Mouse (Mus musculus) stomach, embryonic 16.5 days (tissue): ENCODE measurements around the gene Nckap1. TPM values are rescaled to one million over a fixed set of nuclear protein-coding genes. Genes with fewer than 3 reads are reported as not detected.

Source experiments
- ATAC-seq: fragments of 200-750 bp; cut with Nextera tagmentation; 2 replicates; pipeline ENCODE4 v1.8.0; 2017; ENCODE audit warnings: moderate number of reproducible peaks, moderate TSS enrichment; ENCODE audit not compliant: insufficient read depth, low FRiP score
- H3K27ac ChIP-seq: fragments of 300-500 bp; sonication (generic); 2 replicates; pipeline ENCODE4 v1.5.1; 2014; ENCODE audit warnings: low read length
- H3K27me3 ChIP-seq: fragments of 300-500 bp; sonication (generic); 2 replicates; pipeline ENCODE4 v1.6.1; 2014; ENCODE audit warnings: low read length, control low read depth, mixed read lengths; ENCODE audit not compliant: control insufficient read depth, insufficient read depth
- H3K36me3 ChIP-seq: fragments of 300-500 bp; sonication (generic); 2 replicates; pipeline ENCODE4 v1.6.1; 2014; ENCODE audit warnings: low read length; ENCODE audit not compliant: control insufficient read depth, insufficient read depth
- H3K4me1 ChIP-seq: fragments of 300-500 bp; sonication (generic); 2 replicates; pipeline ENCODE4 v1.6.1; 2014; ENCODE audit warnings: low read length, control low read depth, mixed read lengths; ENCODE audit not compliant: control insufficient read depth, insufficient read depth
- H3K4me2 ChIP-seq: fragments of 300-500 bp; sonication (generic); 2 replicates; pipeline ENCODE4 v1.6.1; 2014; ENCODE audit warnings: low read depth, low read length, mixed read lengths
- H3K4me3 ChIP-seq: fragments of 300-500 bp; sonication (generic); replicated peaks from 2 replicates; pipeline ENCODE4 v1.5.1; 2014; ENCODE audit warnings: mild to moderate bottlenecking, low read length
- H3K9ac ChIP-seq: fragments of 300-500 bp; sonication (generic); 2 replicates; pipeline ENCODE4 v1.6.1; 2014; ENCODE audit warnings: low read length
- H3K9me3 ChIP-seq: fragments of 300-500 bp; sonication (generic); replicated peaks from 2 replicates; pipeline ENCODE4 v1.6.1; 2016; ENCODE audit warnings: low read length, control low read depth; ENCODE audit not compliant: control insufficient read depth
- WGBS: fragments of 180-500 bp; shearing (Covaris S2); extraction: QIAGEN DNeasy Blood & Tissue Kit; methylation state at CpG from one replicate; pipeline ENCODE4 v1.1.7; 2014; 5-methylcytosine and 5-hydroxymethylcytosine counted together
- microRNA counts: library from miRNA; unstranded; fragments of <30 nt; microRNA quantifications from one replicate; lab custom pipeline; 2016
- microRNA-seq: library from miRNA; unstranded; fragments of <30 nt; microRNA quantifications from one replicate; pipeline ENCODE4, GENCODE M21; 2016
- polyA plus RNA-seq: library from polyadenylated mRNA; unstranded; fragments of >200 nt; fragmentation: Nextera tagmentation; extraction: Ambion mirVana; gene quantifications from 2 replicates; pipeline ENCODE4 v1.2.1, GENCODE M21; 2015

The Nckap1 gene
- polyA plus RNA-seq, 1 experiment from 2014 or later = 43.8 TPM

DNA sequence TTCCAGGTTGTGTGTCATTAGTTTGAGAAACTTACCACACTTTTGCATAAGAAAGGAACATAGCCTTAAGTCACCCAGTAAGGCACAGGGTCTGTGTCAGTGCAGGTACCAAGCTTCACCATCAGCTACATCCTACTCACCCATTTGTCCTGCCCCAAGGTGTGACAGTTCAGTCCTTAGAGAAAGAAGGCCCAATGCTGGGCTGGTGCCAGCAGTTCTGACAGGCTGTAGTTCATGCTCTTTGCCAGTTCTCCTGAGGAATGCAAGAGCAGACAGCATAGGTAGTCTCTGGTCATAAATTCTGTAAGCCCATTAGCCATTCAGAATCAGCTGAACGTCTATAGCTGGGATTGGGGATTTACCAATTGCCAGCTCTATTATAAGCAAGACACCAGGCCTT, 105.3 kb downstream of the Nckap1 start:
- no peaks in the 10 kb centered on the region for H3K4me1 ChIP-seq
- no peak overlapping the region for H3K4me2 ChIP-seq
- H3K36me3 ChIP-seq = no peaks in the 10 kb centered on the region
- H3K27ac ChIP-seq = no peak overlapping the region
- H3K4me3 ChIP-seq = no peak overlapping the region
- no peaks in the 10 kb centered on the region for H3K9me3 ChIP-seq
- H3K27me3 ChIP-seq = no peaks in the 10 kb centered on the region
- H3K9ac ChIP-seq = no peak overlapping the region
- no peak for ATAC-seq
- WGBS = 66% methylated on average over 1 of the region's 1 CpGs

DNA sequence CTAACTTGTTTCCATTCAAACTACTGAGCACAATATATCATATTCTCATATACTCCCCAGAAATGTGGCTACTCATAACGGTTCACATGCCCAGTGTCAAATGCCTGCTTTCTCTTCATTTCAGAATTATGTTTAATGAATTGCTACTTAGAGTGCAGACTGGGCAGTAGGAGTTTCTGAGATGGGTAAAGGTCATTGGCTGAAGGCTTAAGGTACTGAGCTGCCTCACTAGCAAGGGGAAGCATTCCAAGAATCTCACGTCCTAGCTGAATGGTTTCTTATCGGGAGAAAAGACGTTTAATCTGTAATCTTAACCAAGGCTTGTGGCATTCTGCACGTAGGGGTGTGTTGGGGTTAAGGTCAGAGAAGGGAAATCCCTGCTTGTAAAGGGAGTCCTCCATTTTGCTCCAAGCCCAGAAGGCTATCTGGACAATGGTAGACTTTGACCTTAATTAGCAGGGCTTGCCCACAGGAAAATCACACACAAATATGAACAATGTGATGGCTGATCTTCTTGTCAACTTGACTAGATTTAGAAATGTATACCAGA, 106.9 kb downstream of the Nckap1 start:
- WGBS = 42% methylated on average over 5 of the region's 5 CpGs
- Histone ChIP-seq H3K9ac (no peak overlapping the region), H3K9me3 (no peaks in the 10 kb centered on the region), H3K27ac (no peak overlapping the region), H3K4me3 (no peak overlapping the region), H3K4me2 (no peak overlapping the region), H3K36me3 (no peaks in the 10 kb centered on the region), H3K4me1 (no peaks in the 10 kb centered on the region), H3K27me3 (no peaks in the 10 kb centered on the region)
- no peak for ATAC-seq

DNA sequence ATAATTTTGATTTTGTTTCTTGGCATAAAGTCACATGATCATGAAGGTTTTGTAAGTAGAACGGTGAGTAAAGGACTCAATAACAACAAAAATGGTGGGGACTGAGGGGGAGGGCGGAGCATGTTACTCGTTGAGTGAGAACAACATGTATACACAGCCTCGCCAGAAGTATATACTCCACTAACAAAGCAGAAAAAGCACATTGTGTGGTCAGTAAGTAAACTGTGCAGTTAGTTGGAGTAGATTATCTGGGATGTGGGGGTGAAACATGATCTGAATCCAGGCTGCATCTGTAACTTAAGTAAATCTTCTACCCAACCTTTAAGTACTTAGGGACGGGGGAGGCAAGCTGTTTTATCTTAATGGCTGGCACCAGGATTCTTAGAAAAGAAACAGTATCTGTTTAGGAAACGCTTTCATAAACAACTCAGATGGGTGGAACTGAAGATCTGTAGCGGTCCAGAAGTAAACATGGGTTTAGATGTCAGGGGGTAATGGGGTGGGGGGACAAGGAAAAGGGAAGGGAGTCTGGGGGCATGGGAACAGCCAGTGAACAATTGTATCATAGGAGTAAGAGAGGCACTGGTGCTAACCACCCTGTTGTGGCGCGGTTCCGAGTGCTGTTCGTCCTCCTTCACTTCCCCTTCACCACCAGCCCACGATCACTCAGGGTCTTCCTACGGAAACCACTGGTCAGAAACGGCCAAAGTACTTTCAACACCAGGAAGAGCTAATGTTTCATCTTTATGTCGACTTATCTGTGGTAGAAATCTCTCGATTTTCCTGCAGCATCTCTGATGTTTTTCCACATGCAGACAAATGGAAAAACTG, 115.0 kb downstream of the Nckap1 start:
- no peaks in the 10 kb centered on the region for H3K9me3 ChIP-seq
- no peaks in the 10 kb centered on the region for H3K4me1 ChIP-seq
- no peak for ATAC-seq
- H3K4me3 ChIP-seq = no peak overlapping the region
- WGBS = 57% methylated on average over 16 of the region's 16 CpGs
- no peaks in the 10 kb centered on the region for H3K27me3 ChIP-seq
- H3K4me2 ChIP-seq = no peak overlapping the region
- H3K9ac ChIP-seq = no peak overlapping the region
- H3K36me3 ChIP-seq = no peaks in the 10 kb centered on the region
- no peak overlapping the region for H3K27ac ChIP-seq

- no peak for ATAC-seq
- H3K27me3 ChIP-seq = no peaks in the 10 kb centered on the region
- no peak overlapping the region for H3K4me2 ChIP-seq
- H3K4me1 ChIP-seq = no peaks in the 10 kb centered on the region
- H3K27ac ChIP-seq = no peak overlapping the region
- H3K9ac ChIP-seq = no peak overlapping the region
- no peaks in the 10 kb centered on the region for H3K36me3 ChIP-seq
- H3K9me3 ChIP-seq = no peaks in the 10 kb centered on the region
- H3K4me3 ChIP-seq = no peak overlapping the region
- WGBS = 75% methylated on average over 8 of the region's 8 CpGs
These were observed 119.4 kb downstream of the Nckap1 start for GRCm38 (mm10) chr2:80461827-80462226.

MicroRNA genes within 50 kb of the gene (microRNA counts, 519-probe panel; counts per million panel counts)
- 1,681 counts per million, percentile 26 among the panel's probes with 10 or more counts for microRNA mmu-miR-684 (lab: Ali Mortazavi, UCI)

Small RNA genes within 50 kb of the gene (microRNA-seq; reads per million reads assigned to microRNA genes)
- not detected for gene Mir684-1

Other genes starting within 250 kb of the Nckap1 start
- 3.8 and 6.5 TPM in 2 replicates for gene Frzb, start 133.8 kb downstream of the Nckap1 start, polyA plus RNA-seq
- gene Dusp19, start 35.7 kb upstream of the Nckap1 start, polyA plus RNA-seq = 15.4 and 16.7 TPM in 2 replicates
- 35.6 and 37.6 TPM in 2 replicates for gene Nup35, start 35.9 kb upstream of the Nckap1 start, polyA plus RNA-seq